Mouse (Mus musculus) neural tube, embryonic 11.5 days (tissue): ENCODE results near the gene Kctd17. TPM values are rescaled to one million over a fixed set of nuclear protein-coding genes. Genes with fewer than 3 reads are reported as not detected.

ENCODE experiments used
- polyA plus RNA-seq: library from polyadenylated mRNA; unstranded; fragments of >200 nt; fragmentation: Nextera tagmentation; extraction: Ambion mirVana; gene quantifications from 2 replicates; pipeline ENCODE4 v1.2.1, GENCODE M21; 2014

Gene Kctd17
- polyA plus RNA-seq, 1 experiment from 2014 or later: 78.1 TPM

Other genes starting within 250 kb of the Kctd17 start
- gene Pvalb, start 222.2 kb upstream of the Kctd17 start, polyA plus RNA-seq: 0.26 TPM in 1 of 2 replicates, not detected in the other
- 6.8 and 7.6 TPM in 2 replicates for gene Ncf4, start 183.8 kb upstream of the Kctd17 start, polyA plus RNA-seq
- 0.37 and 0.70 TPM in 2 replicates for gene Csf2rb2, start 122.8 kb upstream of the Kctd17 start, polyA plus RNA-seq
- 1.8 and 5.4 TPM in 2 replicates for gene Csf2rb, start 102.8 kb upstream of the Kctd17 start, polyA plus RNA-seq
- not detected in 2 replicates for gene Tex33, start 32.7 kb upstream of the Kctd17 start, polyA plus RNA-seq
- gene Tst, start 22.7 kb upstream of the Kctd17 start, polyA plus RNA-seq: 7.5 and 7.8 TPM in 2 replicates
- gene Mpst, start 22.1 kb upstream of the Kctd17 start, polyA plus RNA-seq: 1.9 and 2.5 TPM in 2 replicates
- not detected in 2 replicates for gene Tmprss6, start 40.1 kb downstream of the Kctd17 start, polyA plus RNA-seq
- not detected in 2 replicates for gene Il2rb, start 66.7 kb downstream of the Kctd17 start, polyA plus RNA-seq
- gene C1qtnf6, start 102.9 kb downstream of the Kctd17 start, polyA plus RNA-seq: 11.8 and 12.8 TPM in 2 replicates
- 0.38 TPM in 1 of 2 replicates, not detected in the other for gene Sstr3, start 116.1 kb downstream of the Kctd17 start, polyA plus RNA-seq
- 8.0 and 8.5 TPM in 2 replicates for gene Rac2, start 144.2 kb downstream of the Kctd17 start, polyA plus RNA-seq
- gene Cyth4, start 168.5 kb downstream of the Kctd17 start, polyA plus RNA-seq: 1.6 and 2.4 TPM in 2 replicates